Mouse (Mus musculus): ENCODE data around the gene Sfmbt2. TPM values are rescaled to one million over a fixed set of nuclear protein-coding genes. Genes with fewer than 3 reads are reported as not detected.

Gene Sfmbt2
- polyA plus RNA-seq, 1 experiment from 2014 or later, result 1.2 TPM

GRCm38 (mm10) chr2:10569392-10569791, 199.1 kb downstream of the Sfmbt2 start:
- H3K4me2 ChIP-seq, result peak overlapping the region; percentile 41
- no peaks in the 10 kb centered on the region for H3K9me3 ChIP-seq (replicated peaks)
- H3K4me3 ChIP-seq, result no peak overlapping the region
- 11% methylated on average over 6 of the region's 6 CpGs for WGBS
- no peak for ATAC-seq (replicated peaks; ENCODE audit: insufficient number of reproducible peaks, insufficient read depth, low FRiP score, low read depth)
- H3K9ac ChIP-seq, result no peak overlapping the region
- peaks cover 12% of the 10 kb centered on the region for H3K4me1 ChIP-seq (replicated peaks)
- H3K27ac ChIP-seq, result no peak overlapping the region
- H3K27me3 ChIP-seq, result no peaks in the 10 kb centered on the region
- H3K36me3 ChIP-seq, result no peaks in the 10 kb centered on the region

- no peak for ATAC-seq (replicated peaks; ENCODE audit: insufficient number of reproducible peaks, insufficient read depth, low FRiP score, low read depth)
- H3K36me3 ChIP-seq, result no peaks in the 10 kb centered on the region
- WGBS, result 77% methylated on average over 4 of the region's 4 CpGs
These were observed 202.0 kb downstream of the Sfmbt2 start for GRCm38 (mm10) chr2:10572311-10572710.

GRCm38 (mm10) chr2:10575962-10576740, 205.8 kb downstream of the Sfmbt2 start:
- Histone ChIP-seq H3K27me3 (no peaks in the 10 kb centered on the region), H3K9ac (no peak overlapping the region), H3K36me3 (no peaks in the 10 kb centered on the region), H3K27ac (no peak overlapping the region), H3K4me1 (replicated peaks) (no peaks in the 10 kb centered on the region), H3K4me3 (no peak overlapping the region), H3K4me2 (no peak overlapping the region), H3K9me3 (replicated peaks) (no peaks in the 10 kb centered on the region)
- WGBS, result 40% methylated on average over 3 of the region's 3 CpGs
- no peak for ATAC-seq (replicated peaks; ENCODE audit: insufficient number of reproducible peaks, insufficient read depth, low FRiP score, low read depth)

More at GRCm38 (mm10) chr2:10572311-10572710, 202.0 kb downstream of the Sfmbt2 start:
- H3K4me1 ChIP-seq (replicated peaks), result peaks cover 12% of the 10 kb centered on the region
- H3K9ac ChIP-seq, result no peak overlapping the region
- H3K27me3 ChIP-seq, result no peaks in the 10 kb centered on the region
- H3K9me3 ChIP-seq (replicated peaks), result no peaks in the 10 kb centered on the region
- no peak overlapping the region for H3K27ac ChIP-seq
- H3K4me3 ChIP-seq, result no peak overlapping the region
- no peak overlapping the region for H3K4me2 ChIP-seq

- 44% methylated on average over 4 of the region's 4 CpGs for WGBS
- Histone ChIP-seq H3K4me2 (no peak overlapping the region), H3K4me1 (replicated peaks) (0 out of 2 replicates have a peak, but pooled peaks cover 3% of the 10 kb centered on the region), H3K9me3 (replicated peaks) (no peaks in the 10 kb centered on the region), H3K27ac (no peak overlapping the region), H3K36me3 (no peaks in the 10 kb centered on the region), H3K9ac (no peak overlapping the region), H3K27me3 (no peaks in the 10 kb centered on the region), H3K4me3 (no peak overlapping the region)
- ATAC-seq (replicated peaks; ENCODE audit: insufficient number of reproducible peaks, insufficient read depth, low FRiP score, low read depth), result no peak
These were observed 212.4 kb downstream of the Sfmbt2 start for GRCm38 (mm10) chr2:10582673-10583072.

GRCm38 (mm10) chr2:10583103-10583502, 212.8 kb downstream of the Sfmbt2 start:
- Histone ChIP-seq H3K4me2 (no peak overlapping the region), H3K9ac (no peak overlapping the region), H3K36me3 (no peaks in the 10 kb centered on the region), H3K27ac (no peak overlapping the region), H3K4me3 (no peak overlapping the region), H3K27me3 (no peaks in the 10 kb centered on the region), H3K4me1 (replicated peaks) (0 out of 2 replicates have a peak, but pooled peaks cover 3% of the 10 kb centered on the region), H3K9me3 (replicated peaks) (no peaks in the 10 kb centered on the region)
- 38% methylated on average over 5 of the region's 5 CpGs for WGBS
- ATAC-seq (replicated peaks; ENCODE audit: insufficient number of reproducible peaks, insufficient read depth, low FRiP score, low read depth), result no peak

- H3K4me1 ChIP-seq (replicated peaks), result no peaks in the 10 kb centered on the region
- H3K36me3 ChIP-seq, result no peaks in the 10 kb centered on the region
- no peaks in the 10 kb centered on the region for H3K9me3 ChIP-seq (replicated peaks)
- no peak overlapping the region for H3K4me2 ChIP-seq
- H3K9ac ChIP-seq, result no peak overlapping the region
- no peak overlapping the region for H3K27ac ChIP-seq
- no peak for ATAC-seq (replicated peaks; ENCODE audit: insufficient number of reproducible peaks, insufficient read depth, low FRiP score, low read depth)
- WGBS, result 64% methylated on average over 5 of the region's 5 CpGs
- H3K4me3 ChIP-seq, result no peak overlapping the region
- no peaks in the 10 kb centered on the region for H3K27me3 ChIP-seq
These were observed 221.0 kb downstream of the Sfmbt2 start for GRCm38 (mm10) chr2:10591310-10591709.

GRCm38 (mm10) chr2:10615500-10615899, 245.2 kb downstream of the Sfmbt2 start:
- Histone ChIP-seq H3K27ac (no peak overlapping the region), H3K4me3 (no peak overlapping the region), H3K4me2 (no peak overlapping the region), H3K4me1 (replicated peaks) (no peaks in the 10 kb centered on the region), H3K27me3 (no peaks in the 10 kb centered on the region), H3K9ac (no peak overlapping the region), H3K36me3 (no peaks in the 10 kb centered on the region), H3K9me3 (replicated peaks) (no peaks in the 10 kb centered on the region)
- 64% methylated on average over 2 of the region's 2 CpGs for WGBS
- ATAC-seq (replicated peaks; ENCODE audit: insufficient number of reproducible peaks, insufficient read depth, low FRiP score, low read depth), result no peak

MicroRNAs within 50 kb of the gene (microRNA counts, 519-probe panel; counts per million panel counts)
- microRNA mmu-miR-297a+mmu-miR-466f+mmu-miR-669b (not detected), microRNA mmu-miR-297b-3p (not detected), microRNA mmu-miR-297b-5p (not detected), microRNA mmu-miR-297c (472 counts per million, percentile 1 among the panel's probes with 10 or more counts), microRNA mmu-miR-466a-3p+mmu-miR-466b-3-3p (2,603 counts per million, percentile 58 among the panel's probes with 10 or more counts), microRNA mmu-miR-466a-5p+mmu-miR-466e-5p (not detected), microRNA mmu-miR-466c-5p (1,770 counts per million, percentile 12 among the panel's probes with 10 or more counts), microRNA mmu-miR-466d-3p (2,166 counts per million, percentile 29 among the panel's probes with 10 or more counts), microRNA mmu-miR-466d-5p (2,346 counts per million, percentile 42 among the panel's probes with 10 or more counts), microRNA mmu-miR-466f-5p (not detected), microRNA mmu-miR-466g (2,693 counts per million, percentile 63 among the panel's probes with 10 or more counts), microRNA mmu-miR-466h (not detected), microRNA mmu-miR-466l (2,061 counts per million, percentile 25 among the panel's probes with 10 or more counts), microRNA mmu-miR-467a (2,297 counts per million, percentile 39 among the panel's probes with 10 or more counts), microRNA mmu-miR-467b (not detected), microRNA mmu-miR-467c (1,395 counts per million, percentile 7 among the panel's probes with 10 or more counts), microRNA mmu-miR-467d (not detected), microRNA mmu-miR-467e (2,284 counts per million, percentile 38 among the panel's probes with 10 or more counts), microRNA mmu-miR-669a (2,568 counts per million, percentile 55 among the panel's probes with 10 or more counts), microRNA mmu-miR-669e (2,256 counts per million, percentile 34 among the panel's probes with 10 or more counts), microRNA mmu-miR-669f (2,950 counts per million, percentile 72 among the panel's probes with 10 or more counts), microRNA mmu-miR-669g (1,673 counts per million, percentile 11 among the panel's probes with 10 or more counts), microRNA mmu-miR-669h-5p (not detected), microRNA mmu-miR-669i (2,075 counts per million, percentile 26 among the panel's probes with 10 or more counts), microRNA mmu-miR-669j (2,436 counts per million, percentile 48 among the panel's probes with 10 or more counts), microRNA mmu-miR-669m (not detected), microRNA mmu-miR-669o (1,312 counts per million, percentile 7 among the panel's probes with 10 or more counts)

Small RNAs within 50 kb of the gene (microRNA-seq; reads per million reads assigned to microRNA genes)
- gene Gm22051 (not detected), gene Gm22072 (not detected), gene Gm22091 (not detected), gene Gm22166 (not detected), gene Gm22239 (not detected), gene Gm22626 (not detected), gene Gm22635 (not detected), gene Gm22677 (not detected), gene Gm22678 (not detected), gene Gm22775 (not detected), gene Gm22925 (0.84 reads per million), gene Gm23108 (not detected), gene Gm23288 (not detected), gene Gm23542 (not detected), gene Gm23569 (not detected), gene Gm23571 (not detected), gene Gm23578 (not detected), gene Gm23651 (not detected), gene Gm23988 (not detected), gene Gm24028 (not detected), gene Gm24167 (not detected), gene Gm24315 (not detected), gene Gm24342 (not detected), gene Gm24488 (not detected), gene Gm24640 (not detected), gene Gm24673 (not detected), gene Gm24761 (not detected), gene Gm24806 (not detected), gene Gm25022 (not detected), gene Gm25158 (not detected), gene Gm25263 (not detected), gene Gm25285 (not detected), gene Gm25316 (not detected), gene Gm25451 (not detected), gene Gm25673 (not detected), gene Gm25680 (not detected), gene Gm25701 (not detected), gene Gm25753 (not detected), gene Gm25943 (not detected), gene Gm26060 (not detected), gene Gm26073 (not detected), gene Gm26092 (not detected), gene Gm26156 (not detected), gene Gm26229 (not detected), gene Gm26398 (not detected), gene Gm26426 (not detected), gene Gm26431 (not detected), gene Gm26491 (not detected), gene Mir297a-2 (1.3 reads per million), gene Mir297a-3 (not detected), gene Mir297a-4 (not detected), gene Mir297b (not detected), gene Mir297c (not detected), gene Mir466 (not detected), gene Mir466b-1 (not detected), gene Mir466b-2 (not detected), gene Mir466b-3 (not detected), gene Mir466b-4 (not detected), gene Mir466b-5 (not detected), gene Mir466b-6 (not detected), gene Mir466b-7 (not detected), gene Mir466b-8 (not detected), gene Mir466c-1 (not detected), gene Mir466c-2 (not detected), gene Mir466d (not detected), gene Mir466e (not detected), gene Mir466f-1 (not detected), gene Mir466f-2 (not detected), gene Mir466f-3 (not detected), gene Mir466g (not detected), gene Mir466h (0.63 reads per million), gene Mir466l (not detected), gene Mir466m (not detected), gene Mir466n (10.1 reads per million, percentile 25 among the genes with 10 or more reads in this experiment), gene Mir466o (not detected), gene Mir466p (not detected), gene Mir467a-1 (not detected), gene Mir467a-10 (not detected), gene Mir467a-2 (not detected), gene Mir467a-3 (not detected), gene Mir467a-4 (not detected), gene Mir467a-5 (not detected), gene Mir467a-6 (not detected), gene Mir467a-7 (not detected), gene Mir467a-8 (not detected), gene Mir467a-9 (not detected), gene Mir467b (0.63 reads per million), gene Mir467c (913 reads per million, percentile 76 among the genes with 10 or more reads in this experiment), gene Mir467d (1,202 reads per million, percentile 80 among the genes with 10 or more reads in this experiment), gene Mir467e (959 reads per million, percentile 78 among the genes with 10 or more reads in this experiment), gene Mir669a-1 (not detected), gene Mir669a-10 (not detected), gene Mir669a-11 (not detected), gene Mir669a-12 (not detected), gene Mir669a-2 (not detected), gene Mir669a-3 (not detected), gene Mir669a-4 (not detected), gene Mir669a-5 (not detected), gene Mir669a-6 (not detected), gene Mir669a-7 (not detected), gene Mir669a-8 (not detected), gene Mir669a-9 (not detected), gene Mir669b (not detected), gene Mir669c (133 reads per million, percentile 53 among the genes with 10 or more reads in this experiment), gene Mir669d (not detected), gene Mir669d-2 (not detected), gene Mir669e (12.2 reads per million, percentile 27 among the genes with 10 or more reads in this experiment), gene Mir669f (1.1 reads per million), gene Mir669g (not detected), gene Mir669h (4.2 reads per million, percentile 15 among the genes with 10 or more reads in this experiment), gene Mir669i (not detected), gene Mir669j (not detected), gene Mir669k (not detected), gene Mir669l (201 reads per million, percentile 59 among the genes with 10 or more reads in this experiment), gene Mir669m-1 (not detected), gene Mir669m-2 (not detected), gene Mir669o (340 reads per million, percentile 68 among the genes with 10 or more reads in this experiment), gene Mir669p-1 (not detected), gene Mir669p-2 (not detected)

Other genes starting within 250 kb of the Sfmbt2 start
- gene Itih2, start 239.1 kb upstream of the Sfmbt2 start, polyA plus RNA-seq (2015; fragmentation: Nextera tagmentation; extraction: Ambion mirVana), result 0.58 and 2.0 TPM in 2 replicates
- gene Itih5, start 216.9 kb upstream of the Sfmbt2 start, polyA plus RNA-seq (2015; fragmentation: Nextera tagmentation; extraction: Ambion mirVana), result 9.6 and 10.6 TPM in 2 replicates